Mouse (Mus musculus) kidney, postnatal 10 days (tissue): ENCODE data around the gene Dis3l.

Source experiments
- DNase-seq: peaks from one replicate; pipeline ENCODE4 v3.0.0; 2021; ENCODE audit warnings: mixed read lengths

The Dis3l gene

GRCm38 (mm10) chr9:64341254-64341566 is at the start of gene Dis3l:
TSS of gene Dis3l (minus strand) at chr9:64341288.
- DNase-seq: no peak

GRCm38 (mm10) chr9:64389576-64390292 is 48.6 kb upstream of the Dis3l start:
- DNase-seq: no peak

GRCm38 (mm10) chr9:64386466-64387211 is 45.6 kb upstream of the Dis3l start:
- DNase-seq: no peak

GRCm38 (mm10) chr9:64385511-64386465 is 44.7 kb upstream of the Dis3l start, which contains the start of gene Megf11:
TSS of gene Megf11 (plus strand) at chr9:64385626.
- DNase-seq: peak; percentile 61

- DNase-seq: peak; percentile 40
These were observed 42.1 kb upstream of the Dis3l start for GRCm38 (mm10) chr9:64383021-64383788.

- no peak for DNase-seq
These were observed 35.3 kb upstream of the Dis3l start for GRCm38 (mm10) chr9:64376380-64376779.

GRCm38 (mm10) chr9:64371305-64371819 is 30.3 kb upstream of the Dis3l start:
- no peak for DNase-seq

- DNase-seq: no peak
These were observed 28.8 kb upstream of the Dis3l start for GRCm38 (mm10) chr9:64369871-64370270.

- DNase-seq: no peak
These were observed 20.3 kb upstream of the Dis3l start for GRCm38 (mm10) chr9:64361231-64361950.

GRCm38 (mm10) chr9:64355627-64356026 is 14.5 kb upstream of the Dis3l start:
- DNase-seq: no peak

- DNase-seq: no peak
These were observed 10.1 kb upstream of the Dis3l start for GRCm38 (mm10) chr9:64351191-64351590.

- DNase-seq: no peak
These were observed 8.4 kb upstream of the Dis3l start for GRCm38 (mm10) chr9:64349490-64349889.

- no peak for DNase-seq
These were observed 6.3 kb upstream of the Dis3l start for GRCm38 (mm10) chr9:64347377-64347776.

GRCm38 (mm10) chr9:64345931-64346330 is 4.8 kb upstream of the Dis3l start:
- no peak for DNase-seq

- no peak for DNase-seq
These were observed 2.6 kb upstream of the Dis3l start for GRCm38 (mm10) chr9:64343656-64344055.

- no peak for DNase-seq
These were observed 583 bp upstream of the Dis3l start for GRCm38 (mm10) chr9:64341671-64342070.

GRCm38 (mm10) chr9:64340351-64341253 is 486 bp downstream of the Dis3l start:
- peak; percentile 85 for DNase-seq

GRCm38 (mm10) chr9:64339361-64339760 is 1.7 kb downstream of the Dis3l start:
- no peak for DNase-seq

- DNase-seq: no peak
These were observed 5.3 kb downstream of the Dis3l start for GRCm38 (mm10) chr9:64335825-64336224.

- no peak for DNase-seq
These were observed 17.1 kb downstream of the Dis3l start for GRCm38 (mm10) chr9:64323976-64324375.
